Mouse (Mus musculus): ENCODE data around the gene Tdgf1. TPM values are rescaled to one million over a fixed set of nuclear protein-coding genes. Genes with fewer than 3 reads are reported as not detected.
A peak's percentile ranks its signal among the peaks of the same experiment; 100 is the strongest.

Gene Tdgf1
- polyA plus RNA-seq, 1 experiment from 2014 or later = not detected

- Histone ChIP-seq H3K4me3 (ENCODE audit: low read length) (no peak overlapping the region), H3K9me3 (ENCODE audit: control insufficient read depth, low read length) (no peaks in the 10 kb centered on the region), H3K4me1 (ENCODE audit: control insufficient read depth, insufficient read depth, low read length) (no peaks in the 10 kb centered on the region), H3K36me3 (ENCODE audit: control insufficient read depth, insufficient read depth, low read length) (no peaks in the 10 kb centered on the region), H3K9ac (ENCODE audit: low read depth, low read length) (no peak overlapping the region), H3K4me2 (ENCODE audit: low read depth, low read length) (no peak overlapping the region), H3K27ac (ENCODE audit: low read length) (no peak overlapping the region), H3K27me3 (replicated peaks; ENCODE audit: control insufficient read depth, insufficient read depth, low read length) (peaks cover 3% of the 10 kb centered on the region; the same call in 1 of the 2 replicates)
- no peak for ATAC-seq
- WGBS = 90% methylated on average over 6 of the region's 6 CpGs
These were observed 10.0 kb upstream of the Tdgf1 start for GRCm38 (mm10) chr9:110955962-110956361.

- WGBS = 49% methylated on average over 2 of the region's 2 CpGs
- H3K9me3 ChIP-seq (ENCODE audit: control insufficient read depth, low read length) = no peaks in the 10 kb centered on the region
These were observed 8.9 kb upstream of the Tdgf1 start for GRCm38 (mm10) chr9:110954681-110955445.

GRCm38 (mm10) chr9:110953550-110954461 lies 7.8 kb upstream of the Tdgf1 start:
- Histone ChIP-seq H3K4me2 (ENCODE audit: low read depth, low read length) (peak overlapping the region; percentile 90), H3K27me3 (replicated peaks; ENCODE audit: control insufficient read depth, insufficient read depth, low read length) (peaks cover 3% of the 10 kb centered on the region; the same call in 1 of the 2 replicates), H3K4me1 (ENCODE audit: control insufficient read depth, insufficient read depth, low read length) (no peaks in the 10 kb centered on the region), H3K9me3 (ENCODE audit: control insufficient read depth, low read length) (no peaks in the 10 kb centered on the region), H3K4me3 (ENCODE audit: low read length) (peak overlapping the region; percentile 49), H3K36me3 (ENCODE audit: control insufficient read depth, insufficient read depth, low read length) (no peaks in the 10 kb centered on the region), H3K9ac (ENCODE audit: low read depth, low read length) (peak overlapping the region; percentile 62), H3K27ac (ENCODE audit: low read length) (no peak overlapping the region)
- WGBS = under 1% methylated on average over 44 of the region's 44 CpGs
- ATAC-seq = peak; percentile 66

More at GRCm38 (mm10) chr9:110954681-110955445, 8.9 kb upstream of the Tdgf1 start:
- Histone ChIP-seq H3K9ac (ENCODE audit: low read depth, low read length) (no peak overlapping the region), H3K4me3 (ENCODE audit: low read length) (no peak overlapping the region), H3K4me2 (ENCODE audit: low read depth, low read length) (no peak overlapping the region), H3K27me3 (replicated peaks; ENCODE audit: control insufficient read depth, insufficient read depth, low read length) (peaks cover 3% of the 10 kb centered on the region; the same call in 1 of the 2 replicates), H3K4me1 (ENCODE audit: control insufficient read depth, insufficient read depth, low read length) (no peaks in the 10 kb centered on the region), H3K27ac (ENCODE audit: low read length) (no peak overlapping the region), H3K36me3 (ENCODE audit: control insufficient read depth, insufficient read depth, low read length) (no peaks in the 10 kb centered on the region)
- no peak for ATAC-seq

- no peak for ATAC-seq
- H3K4me3 ChIP-seq (ENCODE audit: low read length) = peak overlapping the region; percentile 49
- peaks cover 3% of the 10 kb centered on the region; the same call in 1 of the 2 replicates for H3K27me3 ChIP-seq (replicated peaks; ENCODE audit: control insufficient read depth, insufficient read depth, low read length)
- H3K27ac ChIP-seq (ENCODE audit: low read length) = no peak overlapping the region
- H3K9me3 ChIP-seq (ENCODE audit: control insufficient read depth, low read length) = no peaks in the 10 kb centered on the region
- H3K36me3 ChIP-seq (ENCODE audit: control insufficient read depth, insufficient read depth, low read length) = no peaks in the 10 kb centered on the region
- 0 out of 2 replicates have a peak overlapping the region, but pooled peaks have one; percentile 62 for H3K9ac ChIP-seq (ENCODE audit: low read depth, low read length)
- 52% methylated on average over 5 of the region's 5 CpGs for WGBS
- H3K4me1 ChIP-seq (ENCODE audit: control insufficient read depth, insufficient read depth, low read length) = no peaks in the 10 kb centered on the region
- peak overlapping the region; percentile 90 for H3K4me2 ChIP-seq (ENCODE audit: low read depth, low read length)
These were observed 7.1 kb upstream of the Tdgf1 start for GRCm38 (mm10) chr9:110952931-110953549.

DNA sequence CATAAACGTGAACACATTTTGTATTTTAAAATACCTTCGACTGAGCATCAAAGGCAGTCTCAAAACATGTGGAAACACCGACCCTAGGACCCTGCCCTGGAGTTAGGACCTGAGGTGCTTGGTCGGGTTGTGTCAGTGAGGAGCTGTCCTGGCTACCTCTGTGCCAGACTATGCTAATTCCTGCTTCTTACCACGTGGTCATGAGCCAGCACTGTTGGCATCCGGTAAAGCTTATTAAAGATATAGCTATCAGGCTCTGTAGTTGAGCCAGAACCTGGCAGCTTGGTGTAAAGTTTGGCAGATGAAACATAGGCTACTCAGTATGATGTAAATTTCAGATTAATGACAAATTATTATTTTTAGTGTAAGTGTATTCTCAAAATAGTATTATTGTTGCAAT lies 6.4 kb upstream of the Tdgf1 start:
- no peak overlapping the region for H3K4me2 ChIP-seq (ENCODE audit: low read depth, low read length)
- no peak for ATAC-seq
- H3K4me1 ChIP-seq (ENCODE audit: control insufficient read depth, insufficient read depth, low read length) = no peaks in the 10 kb centered on the region
- peaks cover 3% of the 10 kb centered on the region; the same call in 1 of the 2 replicates for H3K27me3 ChIP-seq (replicated peaks; ENCODE audit: control insufficient read depth, insufficient read depth, low read length)
- no peak overlapping the region for H3K9ac ChIP-seq (ENCODE audit: low read depth, low read length)
- H3K36me3 ChIP-seq (ENCODE audit: control insufficient read depth, insufficient read depth, low read length) = no peaks in the 10 kb centered on the region
- WGBS = 53% methylated on average over 6 of the region's 6 CpGs
- no peak overlapping the region for H3K4me3 ChIP-seq (ENCODE audit: low read length)
- no peak overlapping the region for H3K27ac ChIP-seq (ENCODE audit: low read length)
- no peaks in the 10 kb centered on the region for H3K9me3 ChIP-seq (ENCODE audit: control insufficient read depth, low read length)

DNA sequence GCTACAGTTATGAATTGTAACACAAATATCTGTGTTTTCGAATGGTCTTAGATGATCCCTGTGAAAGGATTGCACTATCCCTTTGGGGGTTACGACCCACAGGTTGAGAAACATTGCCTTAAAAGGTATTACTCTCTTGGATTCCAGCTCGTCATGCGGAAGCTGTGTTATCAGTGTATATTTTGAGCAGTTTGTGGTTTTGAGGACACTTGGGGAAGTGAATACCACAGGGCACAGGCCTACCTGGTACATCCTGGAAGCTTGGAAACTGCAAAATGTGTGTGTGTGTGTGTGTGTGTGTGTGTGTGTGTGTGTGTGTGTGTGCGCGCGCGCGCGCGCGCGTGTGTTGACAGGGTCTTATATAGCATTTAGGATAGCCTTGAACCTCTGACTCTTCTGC lies 5.9 kb upstream of the Tdgf1 start:
- Histone ChIP-seq H3K4me2 (ENCODE audit: low read depth, low read length) (no peak overlapping the region), H3K9me3 (ENCODE audit: control insufficient read depth, low read length) (no peaks in the 10 kb centered on the region), H3K4me1 (ENCODE audit: control insufficient read depth, insufficient read depth, low read length) (no peaks in the 10 kb centered on the region), H3K9ac (ENCODE audit: low read depth, low read length) (no peak overlapping the region), H3K36me3 (ENCODE audit: control insufficient read depth, insufficient read depth, low read length) (no peaks in the 10 kb centered on the region), H3K4me3 (ENCODE audit: low read length) (no peak overlapping the region), H3K27ac (ENCODE audit: low read length) (no peak overlapping the region), H3K27me3 (replicated peaks; ENCODE audit: control insufficient read depth, insufficient read depth, low read length) (peaks cover 3% of the 10 kb centered on the region; the same call in 1 of the 2 replicates)
- no peak for ATAC-seq
- 94% methylated on average over 13 of the region's 13 CpGs for WGBS

- H3K4me3 ChIP-seq (ENCODE audit: low read length) = no peak within 1 kb of the TSS
- H3K36me3 ChIP-seq (ENCODE audit: control insufficient read depth, insufficient read depth, low read length) = no peaks in the 10 kb centered on the region
- no peaks in the 10 kb centered on the region for H3K9me3 ChIP-seq (ENCODE audit: control insufficient read depth, low read length)
- H3K9ac ChIP-seq (ENCODE audit: low read depth, low read length) = no peak within 1 kb of the TSS
- ATAC-seq = no peak
- H3K4me2 ChIP-seq (ENCODE audit: low read depth, low read length) = no peak within 1 kb of the TSS
- H3K27me3 ChIP-seq (replicated peaks; ENCODE audit: control insufficient read depth, insufficient read depth, low read length) = peaks cover 8% of the 10 kb centered on the region
- no peak within 1 kb of the TSS for H3K27ac ChIP-seq (ENCODE audit: low read length)
- WGBS = 71% methylated on average over 11 of the region's 11 CpGs
- H3K4me1 ChIP-seq (ENCODE audit: control insufficient read depth, insufficient read depth, low read length) = no peaks in the 10 kb centered on the region
These were observed 5.4 kb upstream of the Tdgf1 start, which contains the start of gene Lrrc2 for GRCm38 (mm10) chr9:110951397-110951796. Gene Lrrc2 (plus strand): TSS chr9:110951545.

DNA sequence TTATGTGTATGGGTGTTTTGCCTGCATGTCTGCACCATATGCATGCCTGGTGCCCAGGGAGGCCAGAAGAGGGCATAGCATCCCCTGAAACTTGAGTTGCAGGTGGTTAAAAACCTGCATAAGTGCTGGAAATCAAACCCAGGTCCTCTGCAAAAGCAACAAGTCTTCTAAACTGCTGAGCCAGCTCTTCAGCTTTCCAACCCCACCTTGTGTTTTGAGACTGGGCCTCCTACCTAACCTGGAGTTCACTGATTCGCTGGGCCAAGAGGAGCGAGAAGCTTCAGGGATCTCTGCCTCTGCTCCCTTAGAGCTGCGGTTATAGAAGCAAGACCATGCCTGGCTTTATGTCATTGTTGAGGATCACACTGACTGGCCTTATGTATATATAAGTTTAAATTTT lies 4.2 kb upstream of the Tdgf1 start:
- WGBS = 95% methylated on average over 3 of the region's 3 CpGs
- H3K27ac ChIP-seq (ENCODE audit: low read length) = no peak overlapping the region
- H3K9ac ChIP-seq (ENCODE audit: low read depth, low read length) = no peak overlapping the region
- H3K4me2 ChIP-seq (ENCODE audit: low read depth, low read length) = no peak overlapping the region
- ATAC-seq = no peak
- no peaks in the 10 kb centered on the region for H3K36me3 ChIP-seq (ENCODE audit: control insufficient read depth, insufficient read depth, low read length)
- H3K9me3 ChIP-seq (ENCODE audit: control insufficient read depth, low read length) = no peaks in the 10 kb centered on the region
- H3K4me3 ChIP-seq (ENCODE audit: low read length) = no peak overlapping the region
- peaks cover 18% of the 10 kb centered on the region for H3K27me3 ChIP-seq (replicated peaks; ENCODE audit: control insufficient read depth, insufficient read depth, low read length)
- H3K4me1 ChIP-seq (ENCODE audit: control insufficient read depth, insufficient read depth, low read length) = no peaks in the 10 kb centered on the region; the same call in 1 of the 2 replicates
